Mouse (Mus musculus) CD4-positive, CD25-positive, alpha-beta regulatory T cell, adult 9 weeks (primary cell): Measurements from ENCODE around the gene Gm5934. TPM values are rescaled to one million over a fixed set of nuclear protein-coding genes. Genes with fewer than 3 reads are reported as not detected.

ENCODE experiments used
- polyA plus RNA-seq: library from polyadenylated mRNA; unstranded; fragments of 100-300 nt; shearing (Covaris generic); gene quantifications from one replicate; pipeline ENCODE4 v1.2.1, GENCODE M21; 2017

Gm5934 gene
- not detected for polyA plus RNA-seq

DNA sequence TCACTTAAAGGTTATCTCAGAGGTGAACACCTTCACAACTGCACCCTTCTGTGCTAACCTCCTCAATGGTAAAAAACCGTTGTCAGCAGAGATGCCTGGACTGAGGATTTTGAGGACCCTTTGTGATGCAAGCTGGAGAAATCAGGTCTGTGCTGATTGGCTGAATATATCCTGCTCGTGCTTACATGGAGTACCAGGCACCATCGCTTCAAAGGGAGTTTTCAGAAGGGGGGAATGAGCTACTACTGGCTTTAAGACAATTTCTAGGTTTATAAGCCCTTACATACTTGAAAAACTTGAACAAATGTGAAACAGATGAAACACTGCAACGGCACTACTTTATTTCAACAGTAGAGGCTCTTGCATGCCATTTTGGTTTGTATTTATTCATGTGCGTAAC is at the start of gene Gm5934:
Gm5934 (minus strand) TSS at position 101 of the 400 bp plus-strand sequence.

Other genes starting within 250 kb of the Gm5934 start
- gene Gm4297, start 74.1 kb upstream of the Gm5934 start, polyA plus RNA-seq, result not detected